Mouse (Mus musculus) cerebral cortex, adult 2 months (tissue): ENCODE measurements around the gene Mynn.

ENCODE experiments used
- WGBS: fragments of 180-500 bp; shearing (Covaris S2); methylation state at CpG from one replicate; pipeline ENCODE4 v1.1.7; 2018; 5-methylcytosine and 5-hydroxymethylcytosine counted together

Mynn gene

DNA sequence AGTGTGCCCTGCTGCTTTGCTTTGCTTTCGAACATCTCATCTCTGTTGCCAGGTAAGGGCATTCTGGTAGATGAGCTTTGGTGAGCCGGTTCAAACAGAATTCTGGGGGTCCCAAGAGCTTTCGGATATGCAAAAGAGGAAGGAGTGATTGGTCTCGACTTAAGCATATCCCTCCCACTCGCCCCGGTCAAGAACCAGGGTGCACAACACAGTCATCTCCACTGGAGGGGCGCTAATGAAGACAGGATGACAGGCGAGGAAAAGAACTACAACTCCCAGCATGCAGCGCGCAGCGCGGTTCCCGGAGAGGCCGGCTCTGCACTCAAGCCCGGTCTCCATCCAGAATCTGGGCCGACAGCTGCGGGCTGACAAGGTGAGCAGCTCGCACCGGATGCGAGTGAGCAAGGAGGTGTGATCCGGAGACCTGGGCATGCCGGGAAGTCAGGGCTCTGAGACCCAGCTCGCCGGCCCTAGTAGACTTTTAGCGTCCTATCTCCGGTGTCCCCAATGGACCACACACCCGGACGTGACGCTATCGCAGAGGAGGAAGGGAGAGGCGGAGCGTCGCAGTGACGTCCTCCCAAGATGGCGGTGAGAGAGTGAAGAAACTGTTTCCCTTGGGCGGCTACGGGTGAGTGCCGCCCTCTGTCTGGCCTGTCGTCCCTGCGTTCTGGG lies at the start of gene Mynn:
Mynn (plus strand) TSS at position 1 of the 675 bp plus-strand sequence.
- under 1% methylated on average over 40 of the region's 40 CpGs for WGBS

DNA sequence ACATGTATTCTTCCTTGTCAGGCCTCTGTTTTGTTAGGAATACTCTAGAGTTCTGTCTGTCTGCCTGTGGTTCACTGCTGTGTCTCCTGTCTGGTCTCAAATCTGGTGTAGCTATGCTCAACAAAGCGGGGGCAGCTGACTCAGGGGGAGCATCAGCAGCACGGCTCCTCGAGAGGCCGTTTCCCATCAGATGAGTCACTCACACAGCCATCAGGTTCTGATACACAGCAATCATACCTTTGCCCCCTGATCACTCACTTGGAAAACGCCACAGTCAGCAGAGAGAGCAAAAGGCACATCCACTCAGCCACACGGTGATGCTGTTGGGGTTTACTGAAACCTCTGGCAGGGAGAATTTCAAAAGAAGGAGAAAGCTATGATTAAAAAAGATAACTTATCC lies 48.1 kb upstream of the Mynn start:
- 80% methylated on average over 6 of the region's 6 CpGs for WGBS

DNA sequence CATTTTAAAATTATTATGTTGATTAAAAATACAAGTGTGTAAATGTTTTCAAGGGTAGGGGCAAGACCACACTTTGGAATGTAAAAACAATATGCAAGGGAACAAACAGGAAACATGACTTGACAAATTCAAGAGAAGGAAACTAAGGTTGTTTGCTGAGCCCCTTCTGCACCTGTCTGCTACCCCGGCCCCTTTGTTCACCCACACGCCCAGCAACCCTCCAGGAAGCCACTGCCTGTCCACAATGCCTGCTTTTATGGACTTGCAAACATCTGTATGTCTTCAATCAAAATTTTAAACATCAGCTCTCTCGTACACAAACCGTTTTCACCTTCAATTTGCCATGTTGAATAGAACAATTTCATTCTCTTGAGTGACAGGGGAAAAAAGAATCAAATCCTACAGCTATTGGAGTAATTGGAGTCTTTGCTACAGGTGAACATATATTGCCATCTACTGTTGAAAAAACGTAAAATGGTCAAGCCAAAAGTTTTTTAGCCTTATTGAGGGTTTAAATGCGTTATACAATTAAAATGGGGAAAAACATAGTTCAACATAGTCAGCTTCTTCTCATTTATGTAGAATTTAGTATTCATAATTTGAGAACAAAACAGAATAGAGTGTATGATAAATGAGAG lies 41.1 kb upstream of the Mynn start:
- 47% methylated on average over 6 of the region's 6 CpGs for WGBS

DNA sequence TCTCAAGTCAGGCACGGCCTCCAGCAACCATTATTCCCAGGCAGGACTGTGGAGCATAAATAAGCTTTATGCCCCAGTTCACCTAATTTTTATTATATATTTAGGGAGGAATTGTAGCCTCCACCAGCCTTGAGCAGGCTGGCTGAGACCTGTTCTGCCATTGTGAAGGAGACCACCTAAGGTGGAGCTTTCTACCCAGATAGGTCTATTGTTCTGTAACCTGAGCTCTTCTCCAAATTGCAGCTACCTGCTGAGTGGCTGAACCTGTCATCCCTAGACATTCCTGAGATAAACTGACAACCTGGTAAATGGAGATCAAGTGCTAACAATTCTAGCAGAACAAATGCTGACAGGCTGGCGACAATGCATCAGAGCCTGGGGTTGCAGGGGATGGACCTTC lies 35.5 kb upstream of the Mynn start:
- WGBS = 77% methylated on average over 1 of the region's 2 CpGs

DNA sequence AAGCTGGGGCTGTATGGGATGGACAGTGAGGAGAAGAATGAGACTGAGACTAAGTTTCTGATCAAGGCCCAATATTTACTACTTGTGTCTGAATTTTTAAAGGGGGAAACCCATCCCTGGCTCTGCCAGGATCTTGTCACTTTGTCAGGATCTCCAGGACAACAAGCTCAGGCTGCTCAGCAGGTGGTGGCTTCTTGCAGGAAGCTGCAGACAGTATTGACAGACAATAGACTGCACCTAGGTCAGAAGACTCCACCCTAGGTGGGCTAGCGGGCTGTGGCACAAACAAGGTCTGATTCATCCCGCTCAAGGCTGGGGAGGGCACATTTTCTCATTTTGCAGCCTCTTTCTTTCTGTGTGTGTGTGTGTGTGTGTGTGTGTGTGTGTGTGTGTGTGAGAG lies 28.3 kb upstream of the Mynn start:
- 42% methylated on average over 2 of the region's 2 CpGs for WGBS

DNA sequence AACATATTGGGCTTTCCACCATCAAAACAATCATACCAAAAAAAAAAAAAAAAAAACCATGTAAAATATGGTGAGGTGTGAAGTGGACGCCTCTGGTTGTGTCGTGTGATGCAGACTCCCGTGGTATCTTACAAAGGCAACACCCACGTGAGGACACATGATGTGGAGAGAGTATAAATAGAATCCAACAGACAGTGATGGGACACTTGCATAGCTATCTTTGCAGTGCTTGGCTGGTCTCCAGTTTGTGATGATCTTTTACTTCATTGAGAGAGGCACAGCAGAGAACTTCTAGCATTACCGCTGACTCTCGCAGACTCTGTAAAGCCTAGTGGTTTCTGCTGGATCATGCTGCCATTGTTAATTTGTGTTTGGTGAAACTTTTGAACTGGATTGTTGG lies 13.0 kb upstream of the Mynn start:
- WGBS = 56% methylated on average over 6 of the region's 6 CpGs

DNA sequence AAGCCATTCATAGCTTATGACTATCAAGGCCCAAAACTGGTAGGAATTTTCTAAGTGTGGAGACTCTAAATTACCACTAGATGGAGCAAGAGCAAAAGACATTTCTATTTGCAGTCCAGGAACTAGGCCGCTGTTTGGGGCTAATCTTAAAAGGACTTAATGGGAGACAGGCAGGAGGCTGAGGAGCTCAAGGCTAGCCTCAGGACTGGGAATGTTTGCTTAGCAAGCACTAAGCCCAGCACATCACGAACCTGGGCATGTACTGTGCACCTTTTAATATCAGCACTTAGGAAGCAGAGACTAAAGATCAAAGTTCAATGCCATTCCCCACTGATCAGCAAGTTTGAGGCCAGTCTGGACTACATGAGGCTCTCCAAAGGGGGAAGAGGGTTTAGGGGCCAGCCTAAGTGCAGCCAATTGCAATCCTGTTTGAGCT lies 9.4 kb upstream of the Mynn start:
- 3% methylated on average over 2 of the region's 2 CpGs for WGBS

DNA sequence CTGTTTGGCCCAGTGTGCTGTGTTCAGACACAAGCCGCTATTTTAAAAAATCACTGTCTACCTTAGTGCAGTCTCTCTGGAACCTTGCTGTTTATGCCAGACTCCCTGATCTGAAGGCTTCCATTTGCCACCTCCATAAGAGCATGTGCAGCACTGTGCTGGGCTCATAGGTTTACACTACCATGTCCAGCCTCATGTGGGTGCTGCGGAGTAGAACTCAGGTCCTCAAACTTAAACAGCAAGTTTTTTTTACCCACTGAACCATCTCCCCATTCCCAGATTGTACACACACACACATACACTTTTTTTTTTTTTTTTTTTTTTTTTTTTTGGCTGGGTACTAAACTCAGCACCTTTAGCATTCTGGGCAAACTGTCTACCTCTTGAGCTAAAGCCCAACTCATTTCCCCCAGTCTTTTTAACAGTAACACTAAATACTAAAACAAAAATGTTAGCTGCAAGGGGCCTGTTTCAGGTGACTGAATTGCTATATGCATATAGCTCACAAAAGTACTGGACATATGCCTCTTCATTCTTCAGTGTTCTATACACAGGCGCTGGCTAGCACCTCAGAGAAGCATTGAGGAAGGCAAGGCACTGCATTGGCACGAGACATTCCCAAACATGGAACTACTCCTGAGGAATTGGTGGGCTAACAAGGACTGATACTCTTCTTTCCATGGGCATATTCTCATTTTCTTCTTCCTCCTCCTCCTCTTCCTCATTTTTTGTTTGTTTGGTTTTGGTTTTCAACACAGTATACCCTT lies 8.0 kb upstream of the Mynn start:
- 70% methylated on average over 4 of the region's 4 CpGs for WGBS

DNA sequence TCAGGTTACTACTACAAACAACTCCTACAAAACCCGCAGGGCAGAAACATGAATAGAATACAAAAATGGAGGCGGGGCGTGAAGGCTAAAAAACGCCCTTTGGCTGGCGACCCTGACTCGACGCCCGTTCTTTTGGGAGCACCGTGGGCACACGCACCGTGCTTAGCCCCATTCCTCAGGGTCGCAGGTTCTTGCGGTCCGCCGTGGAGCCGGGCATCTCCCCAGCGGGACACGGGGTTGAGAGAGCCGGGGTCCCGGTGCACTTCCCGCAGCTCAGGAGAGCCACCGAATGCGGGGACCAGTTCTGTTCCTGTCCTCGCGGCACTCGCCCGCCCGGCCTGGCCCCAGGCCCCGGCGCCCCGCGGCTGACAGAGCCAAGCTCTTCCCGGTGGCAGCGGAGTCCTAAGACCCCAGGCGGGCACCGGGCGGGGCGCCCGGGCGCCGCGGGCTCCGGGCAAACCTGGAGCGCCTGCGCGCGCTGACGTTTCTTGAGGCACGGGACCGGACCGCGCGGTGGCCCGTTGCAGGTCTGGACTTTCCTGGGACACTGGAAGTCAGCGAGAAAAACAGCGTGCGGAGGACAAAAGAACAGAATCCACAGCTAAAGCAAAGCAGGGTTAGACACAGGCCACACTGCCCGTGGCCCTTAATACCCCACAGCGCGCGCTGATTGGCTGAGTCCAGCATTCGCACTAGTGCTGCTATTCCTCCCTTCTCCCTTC lies 6.6 kb upstream of the Mynn start:
- under 1% methylated on average over 62 of the region's 62 CpGs for WGBS

DNA sequence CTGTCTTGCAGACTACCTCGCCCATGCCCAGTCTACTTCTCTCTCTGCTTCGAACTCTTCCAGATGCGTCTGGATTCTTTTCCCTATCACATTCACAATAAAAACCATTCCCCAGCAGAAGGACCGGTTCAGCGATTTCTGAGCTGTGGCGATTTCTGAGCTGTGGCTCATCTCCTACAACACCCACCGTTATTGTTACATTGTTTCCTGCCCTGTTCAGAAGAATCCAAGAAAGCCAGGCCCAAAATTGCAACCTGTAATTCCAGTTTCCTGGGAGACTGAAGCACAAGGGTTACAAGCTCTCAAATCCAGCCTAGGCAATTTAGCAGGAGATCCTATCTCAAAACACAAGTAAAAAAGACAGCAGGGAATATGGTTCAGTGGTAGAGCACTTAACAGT lies 4.6 kb upstream of the Mynn start:
- WGBS = 93% methylated on average over 7 of the region's 7 CpGs

DNA sequence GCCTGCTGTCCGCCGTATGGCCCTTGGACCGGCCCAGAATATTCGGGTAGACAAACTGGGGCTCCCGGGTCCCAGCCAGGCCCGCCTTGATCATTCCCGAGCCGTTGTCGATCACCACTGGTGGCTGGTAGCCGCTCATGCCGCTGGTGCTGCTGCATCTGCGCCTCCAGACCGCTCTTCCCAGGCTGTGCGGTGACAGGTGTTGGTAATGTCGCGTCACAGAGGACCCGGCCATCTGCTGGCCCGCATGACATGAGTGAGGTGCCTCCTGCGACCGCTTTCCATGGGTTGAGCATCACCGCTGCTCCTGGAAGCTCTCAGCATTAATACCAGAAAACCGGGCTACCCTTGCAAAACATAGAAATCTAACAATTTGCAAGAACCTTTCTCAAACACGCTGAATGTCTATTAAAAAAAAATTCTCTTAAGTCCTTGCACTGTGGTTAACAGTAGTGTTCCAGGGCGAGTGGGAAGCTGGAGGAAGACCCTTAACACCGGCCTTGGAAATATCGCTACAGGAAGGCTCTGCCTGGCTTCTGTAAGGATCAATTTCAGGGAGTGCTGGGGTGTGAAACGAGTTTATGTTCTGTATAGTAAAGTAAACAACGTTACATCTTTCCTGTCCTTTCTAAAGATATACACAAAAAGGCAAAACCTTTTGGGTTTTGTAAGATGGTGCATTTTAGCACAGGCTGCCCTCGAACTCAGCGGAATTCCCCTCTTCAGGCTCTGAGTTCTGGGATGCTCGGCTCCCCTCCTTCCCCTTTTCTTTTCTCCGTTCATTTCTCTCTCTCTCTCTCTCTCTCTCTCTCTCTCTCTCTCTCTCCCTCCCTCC lies 1.9 kb upstream of the Mynn start, which contains the start of gene Actrt3:
Actrt3 (minus strand) TSS at position 229 of the 835 bp plus-strand sequence.
- 4% methylated on average over 32 of the region's 32 CpGs for WGBS

DNA sequence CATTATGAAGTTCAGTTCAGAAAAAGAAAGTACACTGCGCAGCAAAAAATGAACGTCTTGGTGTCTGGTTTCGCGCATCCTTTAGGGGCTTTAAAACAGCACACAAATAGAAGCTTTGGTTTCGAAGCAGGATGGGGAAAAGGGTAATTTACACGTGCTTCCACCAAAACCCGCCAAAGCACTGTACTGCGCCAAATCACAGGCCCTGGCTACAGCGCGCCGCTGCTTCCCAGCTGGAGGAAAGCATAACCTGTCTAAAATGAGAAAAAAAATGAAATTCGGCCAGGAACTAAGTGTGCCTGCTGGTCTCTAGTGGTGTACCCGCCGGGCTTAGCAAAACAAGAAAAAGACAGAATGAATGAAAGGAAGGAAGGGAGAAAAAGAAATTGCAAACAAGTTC lies 1.1 kb upstream of the Mynn start:
- under 1% methylated on average over 14 of the region's 14 CpGs for WGBS

DNA sequence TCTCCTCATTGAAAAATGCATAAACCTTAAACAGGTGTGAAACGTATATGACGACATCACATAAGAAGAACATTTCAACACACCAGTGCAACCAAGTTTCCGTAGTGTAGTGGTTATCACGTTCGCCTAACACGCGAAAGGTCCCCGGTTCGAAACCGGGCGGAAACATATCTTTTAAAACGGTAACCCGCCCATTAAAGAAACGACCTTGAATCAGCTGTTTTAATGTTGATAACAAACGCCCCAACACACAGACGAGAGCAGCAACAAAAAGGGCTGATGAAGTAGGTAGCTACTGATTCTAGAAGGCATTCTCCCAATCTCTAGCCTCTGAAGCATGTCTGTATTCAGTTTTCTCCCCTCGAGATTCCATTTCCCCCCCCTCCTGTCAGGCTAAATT lies 690 bp upstream of the Mynn start:
- under 1% methylated on average over 17 of the region's 17 CpGs for WGBS

DNA sequence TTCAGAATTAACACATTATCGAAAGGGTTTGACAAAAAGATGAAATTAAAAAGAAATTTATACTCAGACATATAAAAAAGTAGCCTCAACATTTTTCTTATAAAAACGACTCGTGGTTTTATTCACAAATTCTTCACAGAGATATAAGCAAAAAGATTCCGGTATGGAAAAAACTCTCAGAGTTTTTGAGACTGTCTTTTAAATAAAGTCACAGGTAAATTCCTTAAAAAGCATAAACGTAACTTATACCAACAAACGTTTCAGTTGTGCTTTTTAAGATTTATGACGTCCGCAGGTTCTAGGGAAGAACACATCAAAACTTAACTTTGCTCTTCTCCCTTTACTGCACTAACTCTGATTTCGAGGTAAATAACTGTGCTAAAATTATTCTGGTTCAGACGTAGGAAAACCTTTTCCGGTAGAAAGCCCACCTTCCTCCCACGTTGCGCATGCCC lies 228 bp upstream of the Mynn start:
- under 1% methylated on average over 13 of the region's 13 CpGs for WGBS

DNA sequence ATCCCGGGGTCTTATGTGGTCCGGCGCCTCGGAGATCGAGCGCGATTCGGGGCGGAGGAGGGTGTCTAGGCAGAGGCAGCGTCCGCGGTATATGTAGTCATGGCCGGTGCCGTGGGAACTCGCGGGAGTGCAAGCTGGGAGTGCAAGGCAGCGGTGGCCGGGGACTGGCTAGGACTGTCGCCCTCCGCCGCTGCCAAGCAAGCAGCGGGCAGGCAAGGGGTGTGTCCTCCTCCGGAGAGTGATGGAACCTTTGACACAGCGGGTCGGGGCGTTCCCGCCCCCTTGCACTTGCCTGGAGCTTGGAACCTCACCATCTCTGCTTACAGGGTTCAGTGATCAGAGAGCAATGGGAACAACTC lies 854 bp downstream of the Mynn start:
- WGBS = 0% methylated on average over 27 of the region's 27 CpGs

DNA sequence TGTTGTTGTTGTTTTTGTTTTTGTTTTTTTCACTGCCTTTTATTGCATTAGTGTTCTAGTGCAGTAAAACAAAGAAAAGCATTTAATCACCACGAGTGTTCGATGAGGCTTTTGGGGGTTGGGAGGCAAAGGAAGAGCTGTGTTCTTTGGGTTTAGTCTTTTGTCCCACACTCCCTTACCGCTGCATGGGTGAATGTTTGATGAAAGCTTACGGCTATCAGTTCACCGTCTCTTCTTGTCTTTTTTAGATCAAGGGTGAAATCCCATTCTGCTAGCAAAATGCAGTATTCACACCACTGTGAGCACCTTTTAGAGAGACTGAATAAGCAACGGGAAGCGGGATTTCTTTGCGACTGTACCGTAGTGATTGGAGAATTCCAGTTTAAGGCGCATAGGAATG lies 1.4 kb downstream of the Mynn start:
- 27% methylated on average over 10 of the region's 10 CpGs for WGBS

DNA sequence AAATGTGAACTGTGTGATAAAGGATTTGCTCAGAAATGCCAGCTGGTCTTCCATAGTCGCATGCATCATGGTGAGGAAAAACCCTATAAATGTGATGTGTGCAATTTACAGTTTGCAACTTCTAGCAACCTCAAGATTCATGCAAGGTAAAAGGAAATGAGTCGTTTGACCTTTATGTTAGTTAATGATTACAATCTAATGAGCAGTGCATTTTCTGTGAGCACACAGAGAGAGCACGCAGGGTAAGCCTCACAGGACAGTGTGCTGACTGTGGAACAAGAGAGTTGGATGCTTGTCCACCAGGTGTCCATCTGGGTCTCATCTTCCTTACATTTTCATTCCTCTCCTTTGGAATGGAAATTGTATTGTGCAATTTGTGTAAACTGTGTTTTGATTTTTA lies 7.1 kb downstream of the Mynn start:
- WGBS = 83% methylated on average over 3 of the region's 3 CpGs

DNA sequence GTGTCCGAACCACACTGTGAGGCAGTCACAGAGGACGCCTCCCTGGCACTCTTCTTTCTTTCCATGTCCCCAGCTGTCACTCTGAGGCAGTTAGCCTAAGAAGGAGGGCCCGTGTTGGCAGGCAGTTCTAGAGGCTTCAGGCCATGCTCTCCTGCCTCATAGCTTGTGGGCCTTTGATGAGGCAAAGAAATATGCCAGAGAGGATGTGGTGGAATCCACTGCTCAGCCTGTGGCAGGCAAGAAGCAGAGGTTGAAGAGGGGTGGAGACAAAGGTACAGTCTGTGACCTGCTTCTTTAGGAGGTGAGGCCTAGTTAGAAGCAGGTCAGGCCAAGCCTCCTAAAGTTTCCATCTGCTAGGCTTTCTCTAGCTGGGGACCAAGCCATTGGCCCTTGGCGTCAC lies 9.1 kb downstream of the Mynn start:
- WGBS = 86% methylated on average over 4 of the region's 4 CpGs

DNA sequence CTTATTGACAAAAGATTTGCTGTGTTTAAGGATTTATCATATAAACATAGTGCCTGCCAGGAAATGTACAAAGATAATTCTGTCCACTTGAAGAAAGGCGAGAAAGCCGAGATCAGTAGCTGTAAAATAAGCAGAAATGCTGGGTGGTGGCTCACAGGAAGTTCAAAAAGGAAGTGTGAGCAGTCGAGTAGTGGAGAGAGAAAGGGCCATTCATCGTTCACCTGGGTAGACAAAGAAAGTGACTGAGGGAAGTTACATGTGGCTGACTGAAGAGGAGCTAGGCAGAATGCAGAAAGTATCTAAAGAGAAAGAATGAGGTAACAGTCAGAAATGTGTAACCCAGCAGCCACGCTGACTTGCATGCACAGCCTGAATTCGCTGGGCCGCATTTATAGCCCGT lies 18.3 kb downstream of the Mynn start:
- 83% methylated on average over 8 of the region's 8 CpGs for WGBS

DNA sequence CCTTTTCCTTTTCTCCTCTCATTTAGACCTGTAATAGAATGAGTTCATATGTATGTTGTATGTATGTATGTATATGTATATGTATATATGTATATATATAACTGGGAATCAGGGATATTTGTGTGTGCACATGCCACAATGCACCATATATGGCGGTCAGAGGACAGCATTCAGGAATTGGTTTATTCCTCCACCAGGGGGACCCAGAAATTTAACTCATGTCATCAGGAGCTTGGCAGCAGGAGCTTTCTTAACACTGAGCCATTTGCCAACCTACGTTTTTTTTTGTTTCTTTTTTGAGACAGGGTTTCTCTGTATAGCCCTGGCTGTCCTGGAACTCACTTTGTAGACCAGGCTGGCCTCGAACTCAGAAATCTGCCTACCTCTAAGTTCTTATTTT lies 31.8 kb downstream of the Mynn start:
- WGBS = 56% methylated on average over 3 of the region's 3 CpGs

DNA sequence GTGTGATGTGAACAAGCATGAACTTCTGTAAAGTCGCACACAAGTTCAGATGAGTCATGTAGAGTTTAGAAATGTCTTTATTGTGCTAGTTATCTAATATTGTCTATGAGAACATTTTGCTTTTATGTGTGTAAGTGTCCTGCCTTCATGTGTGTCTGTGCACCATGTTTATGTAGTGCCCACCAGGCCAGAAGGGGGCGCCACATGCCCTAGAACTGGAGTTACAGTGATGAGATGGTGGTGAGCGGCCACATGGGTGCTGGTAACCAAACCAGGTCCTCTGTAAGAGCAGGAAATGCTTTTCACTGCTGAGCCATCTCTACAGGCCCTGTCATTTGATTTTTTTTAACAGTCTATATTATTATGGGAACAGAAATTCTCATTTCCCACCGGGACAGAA lies 33.8 kb downstream of the Mynn start:
- 79% methylated on average over 4 of the region's 4 CpGs for WGBS
